Mouse (Mus musculus): ENCODE measurements around the gene Nectin3.

- no peak for TF ChIP-seq CTCF (IDR thresholded peaks at IDR 0.05 in 2 of 3, conservative IDR thresholded peaks at IDR 0.05 in 1 of 3; ENCODE audit: control insufficient read depth in 1 of 3, insufficient read depth in 1 of 3, low read depth in 2 of 3, low read length in 3 of 3, poor library complexity in 1 of 3, severe bottlenecking in 1 of 3)
- TF ChIP-seq TCF12 (IDR thresholded peaks at IDR 0.05; ENCODE audit: low read depth, low read length), result no peak
- no peak for TF ChIP-seq MEF2A (IDR thresholded peaks at IDR 0.05; ENCODE audit: extremely low read depth, insufficient replicate concordance, low read depth, low read length, poor library complexity, severe bottlenecking)
- TF ChIP-seq ELF1 (IDR thresholded peaks at IDR 0.05; ENCODE audit: low read depth, low read length), result no peak
Measured at GRCm38 (mm10) chr16:46356663-46357062, 141.7 kb downstream of the Nectin3 start.
